Mouse (Mus musculus) G1E (cell line): ENCODE measurements around the gene Abca5.

Source experiments
- CTCF ChIP-seq: IDR thresholded peaks from 2 replicates; pipeline ENCODE4 v1.5.1; 2012; ENCODE audit warnings: low read depth, low read length, inconsistent platforms, mixed read lengths
- GATA1 ChIP-seq: IDR thresholded peaks from 2 replicates; pipeline ENCODE4 v1.6.1; 2012; ENCODE audit warnings: borderline replicate concordance, low read length, inconsistent platforms, mixed read lengths
- GATA2 ChIP-seq: IDR thresholded peaks from 2 replicates; pipeline ENCODE4 v1.6.1; 2012; ENCODE audit warnings: low read depth, low read length, inconsistent platforms, borderline replicate concordance

DNA sequence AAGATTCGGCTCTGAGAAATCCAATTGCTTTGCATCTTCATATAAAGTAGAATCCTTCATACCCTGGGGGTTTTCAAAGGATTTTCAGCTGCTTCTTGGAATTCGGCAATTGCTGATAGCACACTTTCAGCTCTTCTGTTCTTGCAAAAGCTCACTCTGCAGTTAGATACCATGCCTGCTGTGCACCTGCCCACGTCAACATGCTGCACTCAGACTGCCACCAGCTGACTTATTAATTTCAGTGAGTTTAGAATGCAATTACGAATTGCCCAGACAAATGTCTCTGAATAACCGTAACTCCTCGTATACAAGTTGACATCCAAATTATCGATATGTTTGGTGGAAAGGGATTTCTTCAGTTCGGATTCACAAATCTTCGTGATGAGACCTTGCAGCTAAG is 36.5 kb upstream of the Abca5 start:
- no peak for TF ChIP-seq GATA1
- TF ChIP-seq CTCF = no peak
- TF ChIP-seq GATA2 = no peak
